Mouse (Mus musculus) liver, adult 2 months (tissue): ENCODE results near the gene Syt5.

Experiments used
- CTCF ChIP-seq: fragments of 200-500 bp; IDR thresholded peaks from 2 replicates; pipeline ENCODE4 v1.5.1; 2011; ENCODE audit warnings: low read depth, low read length, control low read depth
- POLR2A ChIP-seq: fragments of 200-500 bp; IDR thresholded peaks from 2 replicates; pipeline ENCODE4 v1.6.1; 2011; ENCODE audit warnings: low read length, control low read depth; ENCODE audit not compliant: insufficient read depth; ENCODE audit errors: extremely low read depth

- TF ChIP-seq CTCF: no peak
- TF ChIP-seq POLR2A: no peak
Observed at GRCm38 (mm10) chr7:4503100-4503499, 44.2 kb downstream of the Syt5 start.
